In the genomic region with DNA sequence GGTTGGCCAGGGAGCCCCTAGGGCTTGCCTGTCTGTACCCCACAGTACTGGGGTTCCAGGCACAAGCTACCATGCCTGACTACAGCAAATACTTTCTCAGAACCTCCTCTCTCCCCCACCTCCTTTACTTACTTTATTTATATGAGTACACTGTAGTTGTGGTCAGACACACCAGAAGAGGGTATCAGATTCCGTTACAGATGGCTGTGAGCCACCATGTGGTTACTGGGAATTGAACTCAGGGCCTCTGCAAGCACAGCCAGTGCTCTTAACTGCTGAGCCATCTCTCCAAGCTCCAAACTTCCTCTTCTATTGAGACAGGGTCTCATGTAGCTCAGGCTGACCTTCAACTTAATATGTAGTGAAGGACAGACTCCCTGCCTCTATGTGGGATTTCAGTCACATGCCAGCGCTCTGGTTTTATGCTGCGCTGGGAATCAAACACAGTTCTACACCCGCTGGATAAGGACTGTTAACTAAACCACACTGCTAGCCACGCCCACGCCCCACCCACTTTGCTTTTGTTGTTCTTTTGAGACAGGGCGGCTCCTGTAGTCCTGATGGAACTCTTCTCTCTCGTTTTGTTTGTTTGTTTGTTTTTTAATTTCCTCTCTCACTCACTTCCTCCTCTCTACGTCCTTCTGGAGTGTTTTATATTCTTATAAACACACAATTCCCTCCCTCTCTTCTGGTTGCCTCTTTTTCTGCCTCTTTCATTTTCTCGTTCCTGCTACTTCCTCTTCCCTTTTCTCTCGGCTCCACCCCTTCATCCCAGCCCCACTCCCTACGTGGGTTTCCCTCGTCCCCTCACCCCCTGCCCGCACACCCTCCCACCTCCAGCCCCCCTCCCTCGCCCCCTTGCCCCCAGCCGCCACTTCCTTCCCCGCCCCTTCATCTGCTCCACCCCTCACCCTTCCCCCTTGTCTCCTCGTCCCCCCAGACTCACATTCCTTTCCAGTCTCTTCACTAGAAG, we compare ENCODE assay signal across 8 mouse cellular contexts. TPM values are rescaled to one million over a fixed set of nuclear protein-coding genes. Genes with fewer than 3 reads are reported as not detected.
DNase-seq lines count a peak whose midpoint lies in the region; ATAC-seq and TF ChIP-seq lines count a peak whose summit lies in the region.

No protein-coding gene starts in this region.

- H3K36me3 ChIP-seq in embryonic facial prominence, embryonic 13.5 days = no peaks in the 10 kb centered on the region
- no peaks in the 10 kb centered on the region for H3K36me3 ChIP-seq in heart, postnatal 0 days (replicated peaks; ENCODE audit: control insufficient read depth, insufficient read depth, low read length)

- ATAC-seq in embryonic facial prominence, embryonic 13.5 days (ENCODE audit: insufficient number of reproducible peaks, insufficient read depth, low FRiP score, low TSS enrichment, low read depth) = peak; percentile 49; the same call in 1 of the 2 replicates
- ATAC-seq in heart, postnatal 0 days (ENCODE audit: insufficient read depth, low read depth) = peak; percentile 27; the same call in 1 of the 2 replicates
- peak; percentile 58 for ATAC-seq in megakaryocyte, adult 5-6 weeks (ENCODE audit: poor library complexity, severe bottlenecking)

- DNase-seq in 416B (ENCODE audit: low read depth) (peak; percentile 94), MN1 (ENCODE audit: low spot score) (peak; percentile 68)
- peak; percentile 35 for DNase-seq in heart, postnatal 0 days (ENCODE audit: low spot score)
- peak; percentile 82 for DNase-seq in kidney, postnatal 14 days
- peak; percentile 81 to 87 for DNase-seq in spleen, postnatal 4 days (ENCODE audit: low spot score in 2 of 2)
- no peak for DNase-seq in left cerebral cortex, postnatal 25 days (ENCODE audit: low spot score in 2 of 2)

- H3K4me3 ChIP-seq in embryonic facial prominence, embryonic 13.5 days = peak overlapping the region; percentile 44
- peak overlapping the region; percentile 58 for H3K4me3 ChIP-seq in heart, postnatal 0 days (ENCODE audit: low read depth, low read length)

- peak overlapping the region; percentile 60 for H3K4me2 ChIP-seq in embryonic facial prominence, embryonic 13.5 days
- peak overlapping the region; percentile 66 for H3K4me2 ChIP-seq in heart, postnatal 0 days (ENCODE audit: low read depth, low read length)

- H3K27me3 ChIP-seq in embryonic facial prominence, embryonic 13.5 days = no peaks in the 10 kb centered on the region
- H3K27me3 ChIP-seq in heart, postnatal 0 days (ENCODE audit: control insufficient read depth, insufficient read depth, low read length) = no peaks in the 10 kb centered on the region

- 3% methylated on average over 18 of the region's 18 CpGs for WGBS in embryonic facial prominence, embryonic 13.5 days
- 3% methylated on average over 18 of the region's 18 CpGs for WGBS in heart, postnatal 0 days

- intact Hi-C loops in left cerebral cortex, postnatal 25 days (cut with DNase I) = no loop called here

- peaks cover 9% of the 10 kb centered on the region for H3K4me1 ChIP-seq in embryonic facial prominence, embryonic 13.5 days
- H3K4me1 ChIP-seq in heart, postnatal 0 days (ENCODE audit: control insufficient read depth, insufficient read depth) = peaks cover 5% of the 10 kb centered on the region

- H3K9ac ChIP-seq in embryonic facial prominence, embryonic 13.5 days = peak overlapping the region; percentile 49; the same call in 1 of the 2 replicates
- H3K9ac ChIP-seq in heart, postnatal 0 days (replicated peaks; ENCODE audit: low read depth, low read length) = peak overlapping the region; percentile 27

- TF ChIP-seq EP300 in heart, postnatal 0 days (IDR thresholded peaks at IDR 0.05; ENCODE audit: low read depth) = no peak

- H3K9me3 ChIP-seq in embryonic facial prominence, embryonic 13.5 days = no peaks in the 10 kb centered on the region
- H3K9me3 ChIP-seq in heart, postnatal 0 days (replicated peaks; ENCODE audit: control insufficient read depth, low read length) = no peaks in the 10 kb centered on the region

- no peak for TF ChIP-seq CTCF in heart, postnatal 0 days (IDR thresholded peaks at IDR 0.05; ENCODE audit: low read depth)

- H3K27ac ChIP-seq in embryonic facial prominence, embryonic 13.5 days = peak overlapping the region; percentile 84
- peak overlapping the region; percentile 67 for H3K27ac ChIP-seq in heart, postnatal 0 days (ENCODE audit: low read depth)

RNA-seq across cellular contexts. Expression of a gene that starts 2.3 kb away (rescaled TPM):
- polyA plus RNA-seq in embryonic facial prominence, embryonic 13.5 days (2015; fragmentation: Nextera tagmentation; extraction: Ambion mirVana) = 13.1 and 16.1 TPM in 2 replicates
- 6.6 and 52.7 TPM in 2 replicates for total RNA-seq in heart, postnatal 0 days (2014; rRNA removed; ENCODE audit: low replicate concordance)
- 7.0 and 9.7 TPM in 2 replicates for polyA plus RNA-seq in heart, postnatal 0 days (2015; fragmentation: Nextera tagmentation; extraction: Ambion mirVana)
- total RNA-seq in megakaryocyte, adult 5-6 weeks (2015) = 425 and 434 TPM in 2 replicates
- 495 and 596 TPM in 2 replicates for total RNA-seq in megakaryocyte, adult 5-6 weeks (2017)
- total RNA-seq in left cerebral cortex, postnatal 25 days (2021) = 10 to 100 TPM in 1 of 2 experiments, 1 to 10 TPM in 1; 6.1 to 10.1 TPM

RNA-seq across cellular contexts. Expression of a gene that starts 8.3 kb away (rescaled TPM):
- 1.8 and 2.1 TPM in 2 replicates for polyA plus RNA-seq in embryonic facial prominence, embryonic 13.5 days (2015; fragmentation: Nextera tagmentation; extraction: Ambion mirVana)
- total RNA-seq in heart, postnatal 0 days (2014; rRNA removed; ENCODE audit: low replicate concordance) = 0.27 and 1.0 TPM in 2 replicates
- polyA plus RNA-seq in heart, postnatal 0 days (2015; fragmentation: Nextera tagmentation; extraction: Ambion mirVana) = 0.33 and 0.48 TPM in 2 replicates
- 11.7 and 13.3 TPM in 2 replicates for total RNA-seq in megakaryocyte, adult 5-6 weeks (2015)
- total RNA-seq in megakaryocyte, adult 5-6 weeks (2017) = 7.3 and 11.2 TPM in 2 replicates
- under 1 TPM; 0.64 to 0.99 TPM for total RNA-seq in left cerebral cortex, postnatal 25 days (2021)

RNA-seq across cellular contexts. Expression of a gene that starts 10.1 kb away (rescaled TPM):
- 8.1 and 9.8 TPM in 2 replicates for polyA plus RNA-seq in embryonic facial prominence, embryonic 13.5 days (2015; fragmentation: Nextera tagmentation; extraction: Ambion mirVana)
- total RNA-seq in heart, postnatal 0 days (2014; rRNA removed; ENCODE audit: low replicate concordance) = 1.8 TPM in 1 of 2 replicates, not detected in the other
- polyA plus RNA-seq in heart, postnatal 0 days (2015; fragmentation: Nextera tagmentation; extraction: Ambion mirVana) = 6.5 and 7.5 TPM in 2 replicates
- total RNA-seq in megakaryocyte, adult 5-6 weeks (2015) = 78.7 and 81.4 TPM in 2 replicates
- 103 and 120 TPM in 2 replicates for total RNA-seq in megakaryocyte, adult 5-6 weeks (2017)
- 10 to 100 TPM; 10.8 to 11.1 TPM for total RNA-seq in left cerebral cortex, postnatal 25 days (2021)

RNA-seq across cellular contexts. Expression of a gene that starts 15.9 kb away (rescaled TPM):
- polyA plus RNA-seq in embryonic facial prominence, embryonic 13.5 days (2015; fragmentation: Nextera tagmentation; extraction: Ambion mirVana) = 0.37 TPM in 1 of 2 replicates, not detected in the other
- total RNA-seq in heart, postnatal 0 days (2014; rRNA removed; ENCODE audit: low replicate concordance) = 0.53 TPM in 1 of 2 replicates, not detected in the other
- polyA plus RNA-seq in heart, postnatal 0 days (2015; fragmentation: Nextera tagmentation; extraction: Ambion mirVana) = 0.12 and 0.21 TPM in 2 replicates
- total RNA-seq in megakaryocyte, adult 5-6 weeks (2015) = 33.1 and 34.6 TPM in 2 replicates
- total RNA-seq in megakaryocyte, adult 5-6 weeks (2017) = 28.2 and 30.0 TPM in 2 replicates
- not detected for total RNA-seq in left cerebral cortex, postnatal 25 days (2021)

RNA-seq across cellular contexts. Expression of a gene that starts 19.2 kb away (rescaled TPM):
- polyA plus RNA-seq in embryonic facial prominence, embryonic 13.5 days (2015; fragmentation: Nextera tagmentation; extraction: Ambion mirVana) = 0.24 TPM in 1 of 2 replicates, not detected in the other
- not detected in 2 replicates for total RNA-seq in heart, postnatal 0 days (2014; rRNA removed; ENCODE audit: low replicate concordance)
- not detected in 2 replicates for polyA plus RNA-seq in heart, postnatal 0 days (2015; fragmentation: Nextera tagmentation; extraction: Ambion mirVana)
- 0.11 TPM in 1 of 2 replicates, not detected in the other for total RNA-seq in megakaryocyte, adult 5-6 weeks (2015)
- 0.24 TPM in 1 of 2 replicates, not detected in the other for total RNA-seq in megakaryocyte, adult 5-6 weeks (2017)
- total RNA-seq in left cerebral cortex, postnatal 25 days (2021) = under 1 TPM; 0.34 to 0.39 TPM

Comparison
In these comparisons a context has a peak if more than half of its experiments do, and no peak if none do; other contexts are left out.
1. DNase-seq: peak in 416B (single experiment), MN1 (single experiment), heart, postnatal 0 days (single experiment), kidney, postnatal 14 days (single experiment) and spleen, postnatal 4 days (2 of 2); none in left cerebral cortex, postnatal 25 days (0 of 2).
2. RNA of a gene that starts 10.1 kb away (total RNA-seq): 78.7 to 120 TPM in megakaryocyte, adult 5-6 weeks; 10.8 to 11.1 TPM in left cerebral cortex, postnatal 25 days and 1.8 TPM in heart, postnatal 0 days; every median in the first group is over 4 times any median in the second.
3. Peak in every context shown above with its lines, with median percentiles within 50 percentile points of each other: ATAC-seq.